Mouse (Mus musculus): ENCODE data around the gene Kcnh2.

The Kcnh2 gene

DNA sequence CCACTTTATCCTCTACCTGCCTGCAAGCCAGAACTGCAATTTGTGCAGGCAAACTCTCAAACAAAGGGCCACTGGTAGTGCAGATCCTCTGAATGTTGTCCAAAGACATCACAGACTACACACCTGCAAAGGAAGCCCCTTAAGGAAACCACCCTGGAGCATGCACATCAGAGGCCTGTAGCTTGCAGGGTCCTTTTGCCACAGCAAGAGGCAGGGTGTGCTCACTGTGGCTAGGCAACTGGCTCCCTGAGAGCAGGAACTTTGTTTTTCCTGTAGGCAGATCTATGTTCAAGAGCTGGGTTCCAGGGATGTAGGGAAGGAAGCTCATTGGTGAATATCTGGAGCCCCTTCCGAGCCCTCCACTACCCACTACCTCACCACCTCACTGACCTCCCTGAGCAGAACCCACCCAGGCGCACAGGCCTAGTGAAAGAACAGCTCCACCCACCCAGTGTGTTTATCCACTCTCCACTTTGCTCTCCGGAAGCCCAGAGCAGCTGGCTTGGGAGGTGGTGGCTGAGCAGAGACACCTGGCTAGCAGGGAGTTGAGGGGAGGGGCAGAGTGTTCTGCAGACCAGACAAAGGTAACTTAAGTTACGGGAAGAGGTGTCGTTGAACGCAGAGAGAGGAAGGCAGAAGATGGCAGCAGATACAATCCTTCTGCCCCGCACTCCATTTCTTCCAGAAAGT is 4.1 kb downstream of the Kcnh2 start:
- DNase-seq (ENCODE audit: extremely low spot score, low spot score): no peak

DNA sequence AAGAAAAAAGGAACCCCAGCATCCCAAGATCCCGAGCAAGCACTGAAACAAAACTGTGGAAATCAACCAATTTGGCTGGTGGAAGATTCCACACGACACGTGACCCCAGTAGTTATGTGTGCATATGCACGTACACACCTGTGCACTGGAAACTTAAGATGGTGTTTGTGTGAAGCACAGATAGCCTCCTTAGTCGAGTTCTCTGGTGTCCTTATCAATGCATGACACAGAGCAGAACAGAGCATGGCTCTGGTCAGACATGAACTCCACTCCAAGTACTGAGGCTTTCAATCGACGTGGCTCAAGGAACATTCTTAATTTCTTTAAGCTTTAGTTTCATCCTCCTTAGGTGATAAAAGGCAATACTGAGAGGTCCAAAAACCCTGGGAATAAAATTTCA is 5.1 kb downstream of the Kcnh2 start:
- no peak for DNase-seq (ENCODE audit: extremely low spot score, low spot score)

DNA sequence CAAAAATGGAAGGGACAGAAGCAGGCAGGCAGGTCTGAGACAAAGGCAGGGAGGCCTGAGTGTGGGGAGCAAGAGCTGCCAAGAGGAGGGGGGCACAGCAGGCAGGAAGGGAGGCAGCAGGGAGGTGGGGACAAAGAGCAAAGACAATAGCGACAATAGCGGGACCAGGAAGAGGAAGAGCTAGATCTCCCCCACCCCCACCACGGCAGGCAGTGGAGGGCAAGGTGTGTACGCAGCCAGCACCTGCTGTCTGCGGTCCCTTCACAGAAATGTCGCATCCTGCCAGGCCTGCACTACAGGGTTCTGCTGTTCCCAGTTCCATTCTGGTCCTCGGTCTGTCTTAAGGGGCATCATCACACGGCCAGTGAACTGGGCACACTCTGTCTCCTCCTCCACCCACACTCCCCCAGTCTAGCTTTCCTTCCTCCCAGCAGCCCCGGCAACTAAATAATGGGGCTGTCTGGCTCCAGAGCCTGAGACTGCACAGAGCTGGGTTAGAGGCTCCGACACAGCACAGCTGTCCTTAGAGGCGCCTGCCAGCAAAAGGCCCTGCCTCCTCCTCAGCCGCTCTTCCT is 6.8 kb downstream of the Kcnh2 start:
- DNase-seq (ENCODE audit: extremely low spot score, low spot score): peak; percentile 37

DNA sequence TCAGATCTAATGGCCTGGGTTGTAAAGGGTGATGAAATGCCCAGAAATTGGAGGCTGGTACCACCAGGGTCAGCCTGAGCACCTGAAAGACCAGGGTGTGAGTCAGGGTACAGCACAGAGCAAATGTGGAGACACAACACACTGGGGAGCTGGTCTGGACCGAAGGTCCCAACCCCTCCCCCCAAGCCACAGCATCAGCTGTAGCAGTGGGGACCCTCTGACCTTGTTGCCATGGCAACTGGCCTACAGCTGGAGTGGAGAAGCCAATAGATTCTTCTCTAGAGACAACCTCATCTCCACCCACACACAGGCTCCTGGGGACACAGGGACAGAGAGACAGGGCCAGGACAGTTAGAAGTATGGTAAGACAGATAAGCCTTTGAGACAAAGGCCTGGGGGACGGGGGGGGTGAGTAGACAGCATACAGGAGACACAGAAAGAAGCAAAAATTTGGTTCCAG is 7.4 kb downstream of the Kcnh2 start:
- peak; percentile 82 for DNase-seq (ENCODE audit: extremely low spot score, low spot score)

DNA sequence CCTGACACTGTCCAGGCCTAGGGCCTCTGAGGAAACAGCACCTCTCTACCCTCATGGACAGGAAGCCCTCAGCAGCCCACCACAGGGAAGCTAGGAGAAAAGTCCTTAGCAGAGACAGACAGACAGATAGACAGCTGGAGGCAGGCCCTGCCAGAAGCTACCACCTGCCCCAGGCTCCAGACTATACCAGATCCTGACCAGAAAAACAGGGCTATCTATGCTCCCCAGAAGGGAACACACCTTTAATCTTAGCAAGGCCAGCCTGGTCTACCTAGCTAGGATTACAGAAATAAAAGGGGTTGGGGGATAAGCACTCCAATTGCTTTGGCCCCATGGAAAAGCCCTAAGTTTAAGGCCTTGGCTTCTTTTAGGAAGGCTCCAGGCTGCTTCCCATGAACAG is 8.0 kb downstream of the Kcnh2 start:
- DNase-seq (ENCODE audit: extremely low spot score, low spot score): no peak

DNA sequence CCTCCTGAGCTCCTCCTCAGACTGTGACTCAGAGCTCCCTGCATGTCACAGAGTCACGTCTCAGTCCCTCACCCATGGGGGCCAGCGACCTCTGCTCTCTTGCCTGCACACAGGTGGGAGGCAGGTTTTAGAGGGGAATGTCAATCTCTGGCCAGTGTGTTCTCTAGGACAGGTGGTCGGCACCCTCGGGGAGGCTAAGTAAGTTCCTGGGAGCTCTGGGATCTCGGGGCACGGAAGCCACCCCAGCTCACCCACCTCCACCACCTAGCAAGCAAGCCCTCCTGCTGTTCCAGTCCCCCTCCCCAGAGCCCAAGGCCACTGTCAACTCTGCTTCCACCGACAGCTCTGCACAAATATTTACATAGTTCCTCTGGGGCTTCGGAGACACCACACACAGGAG is 8.4 kb downstream of the Kcnh2 start:
- no peak for DNase-seq (ENCODE audit: extremely low spot score, low spot score)

DNA sequence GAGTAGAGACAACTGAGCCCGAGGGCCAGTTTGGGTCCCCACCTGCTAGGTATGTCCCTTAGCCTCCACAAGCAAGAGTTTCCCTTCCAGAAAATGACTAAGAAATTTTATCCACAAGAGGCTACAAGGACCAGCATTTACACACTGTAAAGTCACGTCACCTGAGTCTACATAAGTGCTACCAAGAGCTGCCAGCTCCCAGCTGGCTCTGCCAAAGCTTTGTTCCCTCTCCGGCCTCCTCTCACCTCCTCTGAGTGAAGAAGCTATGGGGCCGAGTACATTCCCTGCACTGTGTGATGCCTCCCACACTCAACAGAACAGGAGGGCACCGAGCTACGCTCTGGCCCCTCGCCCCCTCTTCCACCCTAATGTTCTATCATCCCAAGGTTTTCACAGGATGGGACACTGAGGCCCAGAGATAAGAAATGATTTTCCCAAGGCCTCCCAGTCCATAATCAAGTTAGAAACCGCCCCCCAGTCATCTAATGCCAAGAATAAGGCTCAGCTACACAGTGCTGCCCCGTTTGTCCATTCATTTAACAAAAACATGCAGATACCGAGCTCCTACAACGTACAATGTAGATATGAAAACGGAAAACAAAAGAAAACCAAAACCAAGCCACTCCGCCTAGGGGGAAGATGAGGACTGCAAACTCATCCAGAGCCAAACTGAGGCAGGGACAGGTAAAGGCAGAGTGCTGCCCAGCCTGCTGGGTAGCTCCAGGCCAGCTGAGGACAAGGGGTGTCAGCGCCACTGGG is 9.0 kb downstream of the Kcnh2 start:
- DNase-seq (ENCODE audit: extremely low spot score, low spot score): no peak

DNA sequence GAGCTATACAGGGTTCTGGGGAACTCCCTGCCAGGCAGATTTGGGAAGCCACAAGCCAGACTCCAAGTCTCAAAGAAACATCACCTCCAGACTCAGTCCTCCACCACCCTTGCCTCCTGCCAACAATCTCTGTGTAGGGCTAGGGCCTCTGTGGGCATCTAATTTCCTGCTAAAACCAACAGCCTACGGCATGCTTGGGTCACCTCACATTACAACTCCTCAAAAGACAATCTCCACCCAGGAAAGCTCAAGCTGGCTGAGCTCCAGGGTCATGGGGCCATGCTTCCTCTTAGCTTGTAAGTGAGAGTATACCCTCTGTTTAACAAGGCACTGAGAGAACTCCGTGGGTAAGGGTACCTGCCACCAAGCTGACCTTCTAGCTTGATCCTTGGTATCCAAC is 13.6 kb downstream of the Kcnh2 start:
- no peak for DNase-seq (ENCODE audit: extremely low spot score, low spot score)

DNA sequence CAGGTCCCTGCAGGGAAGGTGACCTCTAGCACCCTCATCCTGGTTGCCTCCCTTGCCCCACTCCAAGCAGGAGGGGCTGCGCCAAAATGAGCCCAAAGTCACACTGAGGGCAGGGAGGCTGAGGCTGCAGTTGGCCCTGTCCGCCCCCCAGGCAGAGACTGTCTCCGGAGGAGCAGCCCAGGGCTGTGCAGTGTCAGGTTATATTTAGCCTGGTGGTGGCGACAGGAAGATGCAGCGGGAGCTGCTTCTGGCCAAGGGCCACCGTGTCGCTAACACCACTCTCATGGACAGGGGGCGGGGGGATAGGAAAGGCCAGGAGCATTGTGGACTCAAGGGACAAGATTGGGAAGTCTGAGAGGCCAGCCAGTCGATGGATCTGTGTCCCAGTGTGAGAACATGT is 14.0 kb downstream of the Kcnh2 start:
- no peak for DNase-seq (ENCODE audit: extremely low spot score, low spot score)

DNA sequence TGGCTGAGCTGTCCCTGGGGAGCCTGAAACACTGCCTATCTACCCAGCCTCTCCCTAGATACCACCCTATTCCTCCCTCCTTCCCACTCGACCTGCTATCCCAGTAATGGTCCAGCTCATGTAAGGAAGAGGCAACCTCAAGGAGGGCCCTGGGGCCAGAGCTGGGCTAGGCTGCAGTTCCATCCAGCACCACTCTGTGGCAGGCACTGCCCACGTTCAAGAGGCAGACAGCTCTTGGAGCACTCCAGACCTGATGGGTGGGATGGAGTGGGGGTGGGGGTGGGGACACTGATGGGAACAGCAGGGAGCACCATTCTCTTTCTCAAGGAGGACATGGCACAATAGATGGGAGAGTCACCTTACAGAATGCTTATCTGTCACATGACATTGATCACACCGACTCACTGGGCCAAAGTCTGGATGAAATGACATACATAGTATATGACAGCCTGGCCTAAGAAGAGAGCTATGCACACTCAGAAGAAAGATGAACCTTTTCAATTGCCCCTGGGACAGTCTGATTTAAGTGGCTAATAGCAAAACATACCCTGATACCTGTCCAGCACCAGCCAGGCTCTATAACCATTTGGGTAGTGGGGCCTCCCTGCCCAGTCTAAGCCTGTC is 15.4 kb downstream of the Kcnh2 start:
- peak; percentile 64 for DNase-seq (ENCODE audit: extremely low spot score, low spot score)

DNA sequence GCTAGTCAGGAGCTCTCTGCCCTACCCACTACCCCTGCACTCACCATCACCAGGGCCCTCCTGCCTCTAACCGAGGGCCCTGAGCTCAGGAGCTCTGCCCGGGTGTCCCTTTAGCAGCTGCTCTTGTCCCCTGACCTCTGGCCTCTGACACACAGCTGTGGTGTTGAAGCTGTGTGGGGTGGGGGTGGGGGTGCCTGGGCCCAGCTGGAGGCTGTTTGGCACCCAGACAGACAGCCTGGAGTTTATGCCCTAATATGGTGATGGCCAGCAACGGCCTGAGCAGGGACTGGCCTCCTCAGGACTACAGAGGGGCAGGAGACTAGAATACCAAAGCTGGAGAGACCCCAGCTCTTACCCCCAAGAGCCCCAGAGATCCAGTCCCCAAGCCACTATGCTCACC is 16.7 kb downstream of the Kcnh2 start:
- peak; percentile 24 for DNase-seq (ENCODE audit: extremely low spot score, low spot score)

DNA sequence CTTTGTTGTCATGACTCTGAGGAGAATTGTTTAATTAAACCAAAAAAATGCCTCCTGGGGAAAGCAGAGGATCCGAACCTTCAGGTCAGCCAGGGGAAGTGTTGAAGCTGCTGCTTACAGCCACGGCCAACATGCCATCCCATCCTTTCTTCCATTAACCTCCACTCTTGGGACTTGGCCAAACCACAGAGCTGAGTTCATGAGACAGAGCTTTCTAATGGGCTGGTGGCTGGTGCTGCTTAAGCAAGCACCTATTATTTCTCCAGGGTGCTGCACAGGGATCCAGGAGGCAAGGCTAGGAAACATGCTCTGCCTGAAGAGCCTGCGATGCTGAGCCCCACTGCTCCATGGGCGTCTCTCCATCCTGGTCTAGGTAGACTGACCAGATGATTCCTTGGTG is 19.0 kb downstream of the Kcnh2 start:
- no peak for DNase-seq (ENCODE audit: extremely low spot score, low spot score)

DNA sequence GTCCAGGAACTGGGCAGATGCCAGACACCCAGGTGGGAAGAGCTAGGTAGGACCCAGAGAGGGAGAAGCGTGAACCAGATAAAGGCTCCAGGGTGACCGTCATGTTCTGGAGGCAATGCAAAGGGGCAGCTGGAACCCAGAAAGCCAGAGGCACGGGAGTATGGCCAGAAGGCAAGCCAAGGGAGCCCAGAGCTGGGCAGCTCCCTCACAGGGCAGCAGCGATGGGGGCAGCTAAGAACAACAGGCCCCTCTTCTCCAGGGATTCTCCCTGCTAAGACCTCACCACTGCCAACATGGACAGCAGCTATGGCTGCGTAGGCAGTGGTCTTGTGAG is 21.5 kb downstream of the Kcnh2 start:
- no peak for DNase-seq (ENCODE audit: extremely low spot score, low spot score)

DNA sequence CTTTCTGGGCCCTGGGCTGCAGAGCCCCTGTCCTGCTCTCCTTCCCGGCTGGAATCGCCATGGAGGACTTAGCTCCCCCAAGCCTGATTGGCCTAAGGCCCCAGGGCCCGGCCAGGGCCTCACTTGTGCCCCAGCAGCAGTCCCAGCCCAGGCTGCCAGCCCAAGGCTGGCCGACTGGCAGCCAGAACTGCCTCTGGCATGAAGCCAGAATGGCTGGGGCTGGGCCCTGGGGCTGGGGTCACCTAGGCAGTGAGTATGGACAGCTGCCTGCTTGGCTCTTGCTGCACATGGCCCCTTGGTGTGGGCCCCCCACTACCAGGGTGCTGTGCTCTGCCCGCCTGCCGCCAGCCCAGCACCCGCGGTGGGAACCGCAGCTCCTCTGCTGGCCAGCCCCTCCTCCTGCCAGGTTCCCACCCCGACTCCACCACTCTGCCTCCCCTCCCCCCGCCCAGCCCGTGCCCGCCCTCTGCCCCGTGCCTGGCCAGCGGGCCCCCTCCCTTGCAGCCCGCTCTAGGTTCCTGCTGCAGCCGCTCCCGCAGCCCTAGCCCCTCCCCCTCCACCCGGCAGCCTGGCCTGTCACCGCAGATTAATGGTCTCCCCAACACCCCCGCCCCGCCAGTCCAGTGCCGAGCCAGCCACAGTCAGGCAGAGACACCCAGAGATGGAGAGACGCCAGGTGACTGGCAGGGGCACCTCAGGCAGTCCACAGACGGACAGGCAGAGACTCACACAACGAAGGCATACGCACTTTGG is 22.0 kb downstream of the Kcnh2 start:
- peak; percentile 89 for DNase-seq (ENCODE audit: extremely low spot score, low spot score)

DNA sequence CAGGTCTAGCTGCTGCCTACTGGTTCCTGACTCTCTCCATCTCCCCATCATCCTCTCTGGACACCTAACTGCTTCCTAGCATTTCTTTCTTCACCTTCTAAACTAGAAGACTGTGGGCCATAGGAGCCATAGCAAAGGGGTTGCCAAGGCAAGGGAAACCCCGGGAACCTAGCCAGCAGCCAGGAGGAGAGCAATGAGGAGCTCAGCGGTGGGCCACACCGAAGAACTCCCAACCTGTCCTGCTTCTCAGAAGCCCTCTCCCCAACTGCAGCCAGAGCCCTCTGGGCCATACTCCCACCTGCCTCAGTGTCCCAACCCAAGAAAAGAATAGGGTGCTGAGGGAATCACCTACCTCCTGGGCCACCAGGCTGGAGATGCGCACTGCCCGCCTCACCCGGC is 22.6 kb downstream of the Kcnh2 start:
- DNase-seq (ENCODE audit: extremely low spot score, low spot score): no peak

DNA sequence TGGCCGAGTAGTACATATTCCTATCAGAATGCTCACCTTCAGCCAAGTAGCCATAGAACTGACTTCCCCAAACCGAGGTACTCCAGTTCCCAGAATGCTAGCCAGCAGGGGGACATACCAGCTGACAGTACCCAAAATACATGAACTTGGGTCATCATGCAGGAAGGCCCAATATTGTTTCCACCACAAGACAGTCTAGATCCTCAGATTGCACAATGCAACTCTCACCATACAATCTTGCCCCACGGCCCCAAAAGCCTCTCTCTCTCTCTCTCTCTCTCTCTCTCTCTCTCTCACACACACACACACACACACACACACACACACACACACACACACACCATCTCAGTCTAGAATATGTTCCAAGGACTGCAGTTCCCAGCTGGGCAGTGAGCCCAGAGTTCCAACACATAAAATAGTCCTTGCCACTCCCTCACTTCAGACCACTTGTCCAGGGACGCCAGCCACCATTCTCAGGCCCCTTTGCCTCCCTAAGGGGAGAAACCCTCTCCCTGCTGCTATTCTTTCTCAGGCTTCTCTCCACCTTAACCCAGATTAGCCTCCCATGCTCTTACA is 24.5 kb downstream of the Kcnh2 start:
- no peak for DNase-seq (ENCODE audit: extremely low spot score, low spot score)

DNA sequence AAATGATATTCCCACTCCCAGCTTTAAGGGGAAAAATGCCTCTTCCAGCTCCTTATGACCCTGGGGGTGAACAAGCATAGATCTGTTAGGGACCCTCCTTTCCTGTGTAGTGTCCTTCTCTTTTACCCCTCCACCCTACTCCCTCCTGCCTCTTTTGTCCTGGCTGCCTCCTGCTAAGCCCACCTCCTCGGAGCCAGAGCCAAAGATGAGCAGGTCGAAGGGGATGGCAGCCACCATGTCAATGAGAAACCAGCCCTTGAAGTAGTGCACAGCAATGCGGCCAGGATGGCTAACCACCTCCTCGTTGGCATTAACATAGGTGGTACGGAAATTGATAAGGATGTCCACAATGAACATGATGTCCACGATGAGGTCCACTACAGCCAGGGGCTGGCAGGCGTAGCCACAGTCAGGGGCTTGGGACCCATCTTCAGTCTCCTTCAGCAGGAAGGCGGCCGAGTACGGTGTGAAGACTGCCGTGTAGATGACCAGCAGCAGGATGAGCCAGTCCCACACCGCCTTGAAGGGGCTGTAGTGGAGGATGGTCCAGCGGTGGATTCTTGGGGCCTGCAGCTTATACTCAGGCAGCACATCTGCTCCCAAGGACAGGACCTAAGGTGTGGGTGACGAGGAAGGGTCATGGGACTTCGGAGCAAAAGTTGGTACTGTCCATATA is 25.1 kb downstream of the Kcnh2 start:
- no peak for DNase-seq (ENCODE audit: extremely low spot score, low spot score)

DNA sequence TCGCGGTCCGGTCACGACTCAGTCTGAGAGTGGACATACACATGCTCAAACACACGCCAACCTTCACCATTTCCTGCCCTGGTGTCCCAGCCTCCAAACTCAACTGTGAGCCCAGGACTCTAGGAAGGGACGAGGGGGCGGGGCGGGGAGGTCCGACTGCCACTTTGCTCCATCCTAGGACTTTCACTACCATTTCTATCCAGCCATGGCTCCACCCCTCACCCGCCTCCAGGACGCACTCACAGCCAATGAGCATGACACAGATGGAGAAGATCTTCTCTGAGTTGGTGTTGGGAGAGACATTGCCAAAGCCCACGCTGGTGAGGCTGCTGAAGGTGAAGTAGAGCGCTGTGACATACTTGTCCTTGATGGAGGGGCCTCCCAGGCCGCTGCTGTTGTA is 26.2 kb downstream of the Kcnh2 start:
- no peak for DNase-seq (ENCODE audit: extremely low spot score, low spot score)

DNA sequence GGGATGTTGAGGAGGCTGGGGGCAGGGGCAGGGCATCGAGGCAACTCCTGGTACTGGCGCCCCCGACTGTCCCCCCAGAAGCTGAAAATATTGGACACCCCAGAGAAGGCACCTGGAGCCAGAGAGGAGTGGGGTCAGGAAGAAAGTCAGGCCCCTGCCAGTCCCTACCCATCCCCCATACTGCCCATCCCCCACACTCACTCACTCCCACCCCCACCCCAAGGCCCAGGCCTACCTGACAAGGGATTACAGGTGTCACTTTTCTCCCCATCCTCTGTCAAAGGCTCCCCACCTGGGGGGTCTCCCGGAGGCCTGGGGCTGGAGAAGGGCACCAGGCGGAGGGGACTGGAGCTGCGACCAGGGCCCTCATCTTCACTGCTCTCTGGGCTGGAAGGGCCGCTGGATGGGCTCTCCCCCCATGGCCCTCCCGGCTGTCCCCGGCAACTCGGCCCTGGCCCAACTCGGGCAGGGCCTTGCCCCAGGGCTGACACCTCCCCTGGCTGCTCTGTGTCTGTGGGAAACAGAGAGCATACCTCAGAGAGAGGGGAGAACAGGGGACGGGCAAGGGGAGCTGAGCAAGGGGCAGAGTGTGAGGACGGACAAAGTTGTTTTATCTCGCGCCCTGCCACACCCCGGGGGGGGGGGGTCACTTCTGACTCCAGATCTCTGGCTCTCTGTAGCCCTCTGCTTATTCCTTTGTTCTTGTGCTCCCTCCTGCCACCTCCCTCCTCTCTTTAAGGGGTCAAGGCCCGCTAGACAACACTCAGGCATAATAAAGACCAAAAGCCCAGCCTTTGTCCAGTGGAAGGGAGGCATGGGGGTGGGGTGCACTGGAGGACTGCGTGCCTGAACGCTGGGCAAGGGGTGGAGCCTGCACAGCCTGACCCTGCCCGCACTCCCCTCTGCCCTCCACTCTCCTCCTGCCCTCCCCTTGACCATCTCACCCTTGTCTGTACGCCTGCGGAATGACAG is 29.4 kb downstream of the Kcnh2 start:
- peak; percentile 78 for DNase-seq (ENCODE audit: extremely low spot score, low spot score)

DNA sequence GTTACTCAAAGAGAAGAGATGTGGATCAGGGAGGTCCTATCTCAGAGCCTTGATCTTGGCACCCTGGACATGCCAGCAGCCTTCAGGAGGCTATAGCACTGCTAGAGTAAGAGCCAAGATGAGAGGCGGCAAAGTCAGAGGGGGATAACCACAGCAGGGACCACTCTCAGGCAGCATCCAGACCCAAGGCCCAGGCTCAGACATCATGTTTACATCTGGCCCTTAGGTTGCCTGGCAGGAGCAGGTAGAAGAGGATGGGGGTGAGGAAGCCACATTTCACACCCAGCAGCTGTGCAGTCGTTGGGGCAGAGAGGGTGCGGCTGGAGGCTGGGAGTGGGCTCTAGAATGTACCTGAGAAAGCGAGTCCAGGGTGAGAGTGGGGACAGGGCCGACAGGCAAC is 30.5 kb downstream of the Kcnh2 start:
- peak; percentile 27 for DNase-seq (ENCODE audit: extremely low spot score, low spot score)
